Mouse (Mus musculus): ENCODE results near the gene Nudt1. TPM values are rescaled to one million over a fixed set of nuclear protein-coding genes. Genes with fewer than 3 reads are reported as not detected.
"Not testable (repeated sequence)": the region's sequence is repeated elsewhere in the genome, so short reads cannot be mapped to it uniquely, and the experiment has no call there.

Nudt1 gene
- polyA plus RNA-seq, 1 experiment: 18.2 TPM

DNA sequence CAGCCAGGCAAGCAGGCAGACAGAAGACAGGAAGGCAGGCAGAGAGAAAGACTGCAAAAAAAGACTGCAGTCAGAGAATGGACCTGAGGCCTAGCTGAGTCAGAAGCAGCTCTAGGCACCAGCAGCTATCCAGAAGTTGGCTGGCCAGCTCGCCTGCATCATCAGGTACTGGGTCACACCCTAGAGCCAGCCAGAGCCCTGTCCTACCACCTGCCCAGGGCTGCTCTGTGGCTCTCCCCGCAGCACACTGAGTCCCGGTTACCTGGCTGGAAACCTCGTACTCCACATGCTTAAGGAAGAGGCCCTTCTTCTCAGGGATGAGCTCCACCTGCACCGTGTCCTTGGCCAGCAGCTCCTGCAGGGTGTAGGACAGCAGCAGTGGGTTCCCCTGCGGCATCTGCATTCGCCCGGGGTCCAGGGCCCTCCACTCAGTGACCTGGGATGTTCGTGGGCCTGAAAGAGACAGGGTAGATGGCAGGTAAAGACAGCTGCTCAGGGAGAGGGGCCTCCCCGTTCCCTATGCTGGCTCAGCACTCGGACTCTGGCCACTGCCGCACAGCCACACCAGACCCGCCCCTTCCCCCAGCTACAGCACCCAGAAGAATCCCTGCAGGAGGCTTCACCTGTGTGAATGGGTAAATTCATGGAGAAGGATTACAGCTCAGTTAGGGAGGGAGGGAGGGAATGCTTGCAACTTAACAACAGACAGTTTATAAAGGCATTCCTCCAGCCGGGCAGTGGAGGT is 38.6 kb downstream of the Nudt1 start:
- peaks cover 2% of the 10 kb centered on the region for H3K36me3 ChIP-seq (ENCODE audit: control insufficient read depth, insufficient read depth)
- no peak overlapping the region for H3K4me3 ChIP-seq
- no peak for TF ChIP-seq USF1 (IDR thresholded peaks at IDR 0.05; ENCODE audit: low read depth)
- no peaks in the 10 kb centered on the region for H3K27me3 ChIP-seq (ENCODE audit: control insufficient read depth, insufficient read depth, insufficient read length)
- H3K4me2 ChIP-seq (ENCODE audit: low read depth): no peak overlapping the region
- no peak overlapping the region for H3ac ChIP-seq (ENCODE audit: control insufficient read depth, insufficient read length)
- H3K79me2 ChIP-seq (ENCODE audit: control insufficient read depth, insufficient read depth): peaks cover 17% of the 10 kb centered on the region

DNA sequence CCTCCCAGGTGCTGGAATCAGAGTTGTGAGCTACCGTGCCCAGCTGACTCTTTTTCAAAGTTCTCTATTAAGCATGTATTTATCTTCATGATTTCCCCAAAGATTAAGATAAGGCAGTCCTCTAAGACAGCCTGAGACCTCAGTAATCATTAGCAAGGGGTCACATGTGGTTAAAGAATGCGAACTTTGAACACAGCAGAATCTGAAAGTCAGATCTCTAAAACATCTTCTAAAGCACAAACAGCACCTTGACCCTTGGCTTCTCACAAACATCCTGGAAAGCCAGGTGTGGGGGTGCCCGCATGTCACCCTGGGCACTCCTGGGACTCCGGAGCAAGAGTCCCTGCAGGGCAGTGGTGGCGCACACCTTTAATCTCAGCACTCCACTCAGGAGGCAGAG is 43.0 kb downstream of the Nudt1 start:
- Histone ChIP-seq H3K27me3 (ENCODE audit: control insufficient read depth, insufficient read depth, insufficient read length) (no peaks in the 10 kb centered on the region), H3ac (ENCODE audit: control insufficient read depth, insufficient read length) (no peak overlapping the region), H3K79me2 (ENCODE audit: control insufficient read depth, insufficient read depth) (peaks cover 47% of the 10 kb centered on the region), H3K4me3 (no peak overlapping the region), H3K4me2 (ENCODE audit: low read depth) (no peak overlapping the region), H3K36me3 (ENCODE audit: control insufficient read depth, insufficient read depth) (no peaks in the 10 kb centered on the region)
- TF ChIP-seq SRF (IDR thresholded peaks at IDR 0.05; ENCODE audit: control insufficient read depth, insufficient read length, low read depth) (no peak), MYOD1 (IDR thresholded peaks at IDR 0.05; ENCODE audit: control insufficient read depth in 1 of 3, insufficient read length in 2 of 3, low read depth in 2 of 3) (no peak), POLR2A (IDR thresholded peaks at IDR 0.05; ENCODE audit: insufficient read length, low read depth) (no peak), REST (IDR thresholded peaks at IDR 0.05; ENCODE audit: insufficient read depth, insufficient read length) (no peak), TCF3 (IDR thresholded peaks at IDR 0.05; ENCODE audit: insufficient read length, low read depth) (no peak), CEBPB (IDR thresholded peaks at IDR 0.05; ENCODE audit: insufficient read depth, poor library complexity, severe bottlenecking) (no peak), USF1 (IDR thresholded peaks at IDR 0.05; ENCODE audit: low read depth) (no peak), TCF12 (IDR thresholded peaks at IDR 0.05; ENCODE audit: insufficient read depth, poor library complexity, severe bottlenecking) (no peak), POLR2AphosphoS2 (IDR thresholded peaks at IDR 0.05; ENCODE audit: insufficient read length, low read depth) (no peak), MYOG (IDR thresholded peaks at IDR 0.05; ENCODE audit: control insufficient read depth in 1 of 3, insufficient read depth in 1 of 3, insufficient read length in 2 of 3, low read depth in 2 of 3) (no peak)

DNA sequence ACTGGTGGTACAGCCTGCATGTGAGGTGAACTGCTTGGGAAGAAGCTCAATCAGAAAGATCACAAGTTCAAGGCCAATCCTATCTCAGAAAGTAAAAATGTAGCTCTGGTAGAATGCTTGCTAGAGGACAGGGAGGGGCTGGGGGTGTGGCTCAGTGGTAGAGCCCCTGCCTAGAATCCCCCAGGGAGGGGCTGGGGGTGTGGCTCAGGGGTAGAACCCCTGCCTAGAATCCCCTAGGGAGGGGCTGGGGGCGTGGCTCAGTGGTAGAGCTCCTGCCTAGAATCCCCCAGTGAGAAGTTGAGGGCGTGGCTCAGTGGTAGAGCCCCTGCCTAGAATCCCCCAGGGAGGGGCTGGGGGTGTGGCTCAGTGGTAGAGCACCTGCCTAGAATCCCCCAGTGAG is 46.7 kb downstream of the Nudt1 start:
- not testable (repeated sequence) for H3K27me3 ChIP-seq (ENCODE audit: control insufficient read depth, insufficient read depth, insufficient read length); H3K4me2 ChIP-seq (ENCODE audit: low read depth); H3ac ChIP-seq (ENCODE audit: control insufficient read depth, insufficient read length); H3K36me3 ChIP-seq (ENCODE audit: control insufficient read depth, insufficient read depth); H3K4me3 ChIP-seq
- H3K79me2 ChIP-seq (ENCODE audit: control insufficient read depth, insufficient read depth): peaks cover 70% of the 10 kb centered on the region

- H3K4me2 ChIP-seq (ENCODE audit: low read depth): peak overlapping the region; percentile 12
- H3K4me3 ChIP-seq: no peak overlapping the region
- H3K79me2 ChIP-seq (ENCODE audit: control insufficient read depth, insufficient read depth): peaks cover 74% of the 10 kb centered on the region
- TF ChIP-seq E2F4 (IDR thresholded peaks at IDR 0.05; ENCODE audit: insufficient read depth) (no peak), POLR2AphosphoS2 (IDR thresholded peaks at IDR 0.05; ENCODE audit: insufficient read length, low read depth) (no peak), MYOG (IDR thresholded peaks at IDR 0.05; ENCODE audit: control insufficient read depth in 1 of 3, insufficient read depth in 1 of 3, insufficient read length in 2 of 3, low read depth in 2 of 3) (no peak), MYOD1 (IDR thresholded peaks at IDR 0.05; ENCODE audit: control insufficient read depth in 1 of 3, insufficient read length in 2 of 3, low read depth in 2 of 3) (no peak), TCF12 (IDR thresholded peaks at IDR 0.05; ENCODE audit: insufficient read depth, poor library complexity, severe bottlenecking) (no peak), MAX (IDR thresholded peaks at IDR 0.05; ENCODE audit: low read depth) (no peak), REST (IDR thresholded peaks at IDR 0.05; ENCODE audit: insufficient read depth, insufficient read length) (no peak), CEBPB (IDR thresholded peaks at IDR 0.05; ENCODE audit: insufficient read depth, poor library complexity, severe bottlenecking) (no peak), TCF3 (IDR thresholded peaks at IDR 0.05; ENCODE audit: insufficient read length, low read depth) (no peak), SRF (IDR thresholded peaks at IDR 0.05; ENCODE audit: control insufficient read depth, insufficient read length, low read depth) (no peak), USF1 (IDR thresholded peaks at IDR 0.05; ENCODE audit: low read depth) (no peak), POLR2A (IDR thresholded peaks at IDR 0.05; ENCODE audit: insufficient read length, low read depth) (no peak)
- H3K36me3 ChIP-seq (ENCODE audit: control insufficient read depth, insufficient read depth): no peaks in the 10 kb centered on the region
- H3ac ChIP-seq (ENCODE audit: control insufficient read depth, insufficient read length): no peak overlapping the region
- H3K27me3 ChIP-seq (ENCODE audit: control insufficient read depth, insufficient read depth, insufficient read length): no peaks in the 10 kb centered on the region
Measured at GRCm38 (mm10) chr5:140368926-140369325, 47.5 kb downstream of the Nudt1 start.

- TF ChIP-seq E2F4 (IDR thresholded peaks at IDR 0.05; ENCODE audit: insufficient read depth) (no peak), MAX (IDR thresholded peaks at IDR 0.05; ENCODE audit: low read depth) (no peak), TCF3 (IDR thresholded peaks at IDR 0.05; ENCODE audit: insufficient read length, low read depth) (no peak), REST (IDR thresholded peaks at IDR 0.05; ENCODE audit: insufficient read depth, insufficient read length) (no peak), SRF (IDR thresholded peaks at IDR 0.05; ENCODE audit: control insufficient read depth, insufficient read length, low read depth) (no peak), USF1 (IDR thresholded peaks at IDR 0.05; ENCODE audit: low read depth) (peak; percentile 7), MYOG (IDR thresholded peaks at IDR 0.05; ENCODE audit: control insufficient read depth in 1 of 3, insufficient read depth in 1 of 3, insufficient read length in 2 of 3, low read depth in 2 of 3) (no peak), TCF12 (IDR thresholded peaks at IDR 0.05; ENCODE audit: insufficient read depth, poor library complexity, severe bottlenecking) (no peak), MYOD1 (IDR thresholded peaks at IDR 0.05; ENCODE audit: control insufficient read depth in 1 of 3, insufficient read length in 2 of 3, low read depth in 2 of 3) (peak in 2 of 3 experiments; percentile 29 to 83), POLR2AphosphoS2 (IDR thresholded peaks at IDR 0.05; ENCODE audit: insufficient read length, low read depth) (no peak), CEBPB (IDR thresholded peaks at IDR 0.05; ENCODE audit: insufficient read depth, poor library complexity, severe bottlenecking) (no peak)
- Histone ChIP-seq H3K4me2 (ENCODE audit: low read depth) (peak overlapping the region; percentile 12), H3K27me3 (ENCODE audit: control insufficient read depth, insufficient read depth, insufficient read length) (no peaks in the 10 kb centered on the region), H3K79me2 (ENCODE audit: control insufficient read depth, insufficient read depth) (peaks cover 76% of the 10 kb centered on the region), H3ac (ENCODE audit: control insufficient read depth, insufficient read length) (no peak overlapping the region), H3K4me3 (no peak overlapping the region), H3K36me3 (ENCODE audit: control insufficient read depth, insufficient read depth) (no peaks in the 10 kb centered on the region)
Measured at GRCm38 (mm10) chr5:140369466-140369865, 48.0 kb downstream of the Nudt1 start.
